Mouse (Mus musculus) embryonic stem cell, embryonic (primary cell): ENCODE results near the gene Btnl9.

Experiments used
- CTCF ChIA-PET, 4 experiments: fragments of 300-600 bp in 2 of 4; fragments of 350-600 bp in 2 of 4; sonication (Branson Sonifier 250); formaldehyde crosslinking; loops; one replicate each; lab custom pipeline; 2022; ENCODE audit warnings: inconsistent platforms in 2 of 4; lab: Charles Lee
- POLR2A ChIA-PET, 4 experiments: fragments of 300-600 bp in 2 of 4; fragments of 350-600 bp in 2 of 4; sonication (Branson Sonifier 250); formaldehyde crosslinking; loops; one replicate each; lab custom pipeline; 2022; ENCODE audit warnings: antibody characterized with exemption in 4 of 4, inconsistent platforms in 1 of 4; lab: Charles Lee

Btnl9 gene

DNA sequence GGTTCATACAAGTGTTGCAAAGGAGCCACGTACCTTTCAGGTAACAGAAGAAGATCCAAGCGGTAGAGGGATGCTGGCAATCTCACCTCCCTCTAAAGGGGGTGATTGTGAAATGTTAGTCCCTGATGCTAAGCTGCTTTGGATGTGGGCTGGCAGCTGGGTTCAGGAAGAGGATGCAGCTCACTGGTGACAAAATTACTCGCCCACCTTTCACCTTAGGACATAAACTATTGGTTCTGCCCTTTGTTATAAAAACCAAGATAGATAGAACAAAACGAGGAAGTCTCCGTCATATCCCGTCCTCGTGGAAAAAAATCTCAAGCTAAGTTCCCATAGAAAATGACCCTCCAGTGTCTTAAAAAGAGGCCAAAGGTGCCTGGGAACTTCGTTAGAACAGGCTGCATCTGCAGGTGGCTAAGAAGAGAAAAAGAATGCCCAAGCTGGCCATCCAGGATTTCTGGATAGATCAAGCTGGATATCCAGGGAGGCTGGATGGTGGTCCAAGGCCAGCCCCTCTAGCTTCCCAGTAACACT is at the start of gene Btnl9:
Gene Btnl9 (minus strand): TSS at position 205 of the 534 bp plus-strand sequence.
- ChIA-PET CTCF (interaction anchor here in 1 of 4 experiments (1.4 kb wide), 1 partner anchor 84 kb away, joined by 6 read pairs; no protein-coding TSS in a partner anchor), POLR2A (interaction anchor here in 2 of 4 experiments (2.4 to 2.7 kb wide), 2 partner anchors 16 kb away, joined by 11 to 12 read pairs; partner anchors contain the start of gene Zfp62 (in 2 of the 2))

DNA sequence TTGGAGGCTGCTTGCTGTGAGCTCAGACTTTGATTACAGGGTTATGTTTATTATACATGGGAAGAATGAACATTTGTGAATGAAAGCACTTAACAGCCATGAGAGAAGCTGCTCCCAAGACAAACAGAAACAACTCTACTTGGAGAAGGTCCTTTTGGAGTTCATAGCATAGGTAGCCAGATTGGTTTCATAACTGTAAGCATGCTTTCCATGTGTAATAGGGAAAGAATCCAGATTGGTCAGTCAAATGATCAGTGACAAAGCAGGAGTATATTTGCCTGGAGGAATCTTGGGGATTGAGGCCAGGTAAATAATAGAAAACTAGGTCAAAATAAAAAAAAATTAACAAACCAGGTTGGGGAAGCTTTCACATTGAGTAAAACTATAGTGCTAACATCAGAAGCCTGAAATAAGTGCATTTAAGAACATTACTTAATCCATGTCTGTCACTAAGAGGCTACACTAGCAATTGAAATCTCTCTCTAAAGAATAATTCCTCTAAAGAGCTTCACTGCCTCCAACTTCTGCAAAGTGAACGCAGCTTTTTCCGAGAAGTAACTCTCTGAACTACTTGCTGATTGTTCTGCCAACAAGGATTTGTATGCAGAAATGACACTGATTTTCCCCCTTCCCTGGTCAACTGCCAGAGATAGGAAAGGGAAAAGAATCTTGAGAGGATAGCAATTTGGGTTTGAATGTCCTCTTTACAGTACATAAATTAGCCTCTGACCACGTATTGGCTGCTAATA is 48.7 kb upstream of the Btnl9 start:
- ChIA-PET CTCF (interaction anchor here in 1 of 4 experiments (1.0 kb wide), 1 partner anchor 15 kb away, joined by 3 read pairs; no protein-coding TSS in a partner anchor), POLR2A (interaction anchor here in 3 of 4 experiments (0.7 to 1.3 kb wide), 4 partner anchors 10 to 444 kb away, joined by 3 to 4 read pairs (median 3); partner anchors contain the start of gene Zfp62 (in 2 of the 3))

DNA sequence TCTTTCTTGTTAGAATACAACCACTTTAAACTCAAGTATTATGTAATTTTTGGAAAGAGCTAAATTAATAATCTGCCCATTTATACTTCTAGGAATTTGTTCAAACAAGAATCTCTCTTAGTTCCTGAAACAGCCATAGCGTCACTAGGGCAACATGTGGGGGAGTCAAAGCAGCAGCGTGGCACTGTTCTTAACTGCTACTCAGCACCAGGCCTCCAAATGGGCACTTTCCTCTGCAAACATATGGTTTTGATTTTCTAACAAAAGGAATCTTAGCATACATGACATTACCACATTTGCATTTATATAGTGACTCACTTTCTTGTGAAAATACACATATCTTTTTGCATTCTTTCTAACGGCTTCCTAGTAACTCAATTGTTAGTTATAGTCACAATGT is 45.8 kb upstream of the Btnl9 start:
- ChIA-PET POLR2A (interaction anchor here in 2 of 4 experiments (0.9 to 2.8 kb wide), 6 partner anchors 8 to 30 kb away, joined by 3 to 9 read pairs (median 3); partner anchors contain the start of gene Zfp62 (in 1 of the 2)), CTCF (no interaction called here)

DNA sequence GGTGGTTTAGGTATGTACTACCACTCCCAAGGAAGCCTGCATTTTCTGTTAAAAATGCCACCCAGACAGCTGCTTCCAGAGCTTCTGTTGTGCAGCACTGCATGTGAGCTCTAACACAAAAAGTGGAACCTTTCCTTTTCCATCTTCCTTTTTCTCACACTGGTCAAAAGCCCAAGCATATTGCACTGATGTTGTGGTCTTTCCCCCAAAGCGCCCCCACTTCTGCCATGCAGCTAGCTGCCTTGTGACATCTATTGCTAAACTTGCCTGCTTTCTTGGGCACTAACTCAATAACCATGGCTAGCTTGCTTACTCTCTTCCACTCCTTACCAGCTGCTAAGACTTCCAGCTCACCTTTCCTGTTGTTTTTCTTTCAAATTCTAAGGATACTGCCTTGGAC is 37.5 kb upstream of the Btnl9 start:
- POLR2A ChIA-PET, result interaction anchor here in 2 of 4 experiments (0.6 to 1.6 kb wide), 2 partner anchors 21 to 430 kb away, joined by 3 read pairs; partner anchors contain the start of gene Zfp62 (in 1 of the 2)
- CTCF ChIA-PET, result no interaction called here

DNA sequence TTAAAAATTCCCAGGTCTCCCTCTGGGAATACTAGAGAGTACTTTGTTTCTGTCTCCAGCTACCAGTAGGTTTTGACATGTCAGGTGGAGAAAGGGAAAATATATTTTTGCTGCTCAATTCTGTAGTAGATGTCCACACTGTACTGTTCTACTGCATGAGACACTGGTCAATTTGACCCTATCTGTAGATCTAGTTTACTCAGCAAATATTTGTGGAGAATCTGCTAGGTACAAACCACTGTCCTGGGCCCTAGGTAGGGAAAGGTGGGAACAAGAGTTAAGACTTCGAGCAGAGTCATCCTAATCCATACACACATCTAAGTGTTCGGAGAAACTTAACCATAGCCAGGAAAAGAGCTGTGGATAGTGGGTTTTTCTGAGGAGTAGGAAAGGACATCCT is 32.3 kb upstream of the Btnl9 start:
- CTCF ChIA-PET, result no interaction called here

DNA sequence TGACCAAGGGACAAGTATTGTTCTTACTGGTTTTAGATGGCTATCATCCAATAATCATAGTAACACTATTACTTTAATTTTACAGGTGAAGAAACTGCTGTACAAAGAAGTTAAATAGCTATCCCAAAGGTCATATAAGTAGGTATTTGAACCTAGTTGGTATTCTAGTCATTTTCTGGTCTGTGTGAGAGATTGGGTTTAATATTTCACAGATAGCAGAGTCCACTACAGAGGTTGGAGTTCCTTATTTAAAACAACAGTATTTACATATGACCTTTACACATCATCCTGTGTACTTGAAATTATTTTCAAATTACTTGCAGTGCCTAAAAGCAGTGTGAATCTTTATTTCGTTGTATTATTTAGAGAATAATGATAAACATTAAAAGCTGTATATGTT is 26.5 kb upstream of the Btnl9 start:
- POLR2A ChIA-PET, result interaction anchor here in 2 of 4 experiments (0.8 to 1.2 kb wide), 3 partner anchors 9 to 11 kb away, joined by 3 to 4 read pairs (median 3); partner anchors contain the start of gene Zfp62 (in 2 of the 2)
- CTCF ChIA-PET, result no interaction called here

More for the DNA sequence above, 32.3 kb upstream of the Btnl9 start:
- POLR2A ChIA-PET, result interaction anchor here in 3 of 4 experiments (1.1 to 2.8 kb wide), 8 partner anchors 11 to 35 kb away, joined by 3 to 22 read pairs (median 6); partner anchors contain the start of gene Zfp62 (in 3 of the 3)

DNA sequence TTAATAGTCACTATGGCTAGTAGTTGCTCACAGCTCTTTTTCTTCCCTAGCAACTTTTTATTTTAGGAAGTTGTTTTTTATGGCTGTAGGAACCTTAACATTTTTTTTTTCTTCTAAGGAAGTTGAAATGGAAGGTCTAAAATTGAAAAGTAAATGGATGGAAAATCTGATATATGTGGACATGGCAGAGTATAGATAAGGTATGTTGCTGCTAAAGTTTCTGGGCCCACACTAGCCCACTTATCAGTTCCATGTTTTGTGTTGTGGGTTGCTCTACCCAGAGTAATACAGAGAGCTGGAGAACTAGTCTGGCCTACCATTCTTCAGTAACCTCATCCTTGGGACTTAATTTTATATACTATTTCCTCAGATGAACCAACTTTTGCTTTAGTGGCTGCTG is 25.6 kb upstream of the Btnl9 start:
- POLR2A ChIA-PET, result interaction anchor here in 2 of 4 experiments (0.6 to 2.6 kb wide), 4 partner anchors 8 to 10 kb away, joined by 3 to 16 read pairs (median 3); partner anchors contain the start of gene Zfp62 (in 2 of the 2)
- CTCF ChIA-PET, result no interaction called here

DNA sequence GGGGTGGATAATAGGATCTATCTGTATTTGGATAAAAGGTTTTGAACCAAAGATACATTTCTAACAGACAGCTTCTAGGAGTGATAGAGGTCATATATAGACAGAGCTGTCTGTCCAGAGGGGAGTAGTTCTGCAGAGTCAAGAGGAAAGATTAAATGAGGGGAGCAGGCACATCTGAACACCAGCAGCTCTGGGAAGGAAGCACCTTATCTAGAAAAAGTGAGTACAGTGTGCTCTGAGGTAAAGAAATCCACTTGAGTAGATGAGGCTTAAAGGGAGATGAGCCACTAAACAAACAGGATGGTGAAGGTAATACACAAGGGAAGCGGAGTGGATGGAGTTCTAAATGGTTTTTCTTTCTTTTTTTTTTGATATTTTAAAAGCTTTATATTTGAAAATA is 20.5 kb upstream of the Btnl9 start:
- ChIA-PET POLR2A (interaction anchor here in 1 of 4 experiments (2.4 kb wide), 1 partner anchor 11 kb away, joined by 6 read pairs; no protein-coding TSS in a partner anchor), CTCF (no interaction called here)

DNA sequence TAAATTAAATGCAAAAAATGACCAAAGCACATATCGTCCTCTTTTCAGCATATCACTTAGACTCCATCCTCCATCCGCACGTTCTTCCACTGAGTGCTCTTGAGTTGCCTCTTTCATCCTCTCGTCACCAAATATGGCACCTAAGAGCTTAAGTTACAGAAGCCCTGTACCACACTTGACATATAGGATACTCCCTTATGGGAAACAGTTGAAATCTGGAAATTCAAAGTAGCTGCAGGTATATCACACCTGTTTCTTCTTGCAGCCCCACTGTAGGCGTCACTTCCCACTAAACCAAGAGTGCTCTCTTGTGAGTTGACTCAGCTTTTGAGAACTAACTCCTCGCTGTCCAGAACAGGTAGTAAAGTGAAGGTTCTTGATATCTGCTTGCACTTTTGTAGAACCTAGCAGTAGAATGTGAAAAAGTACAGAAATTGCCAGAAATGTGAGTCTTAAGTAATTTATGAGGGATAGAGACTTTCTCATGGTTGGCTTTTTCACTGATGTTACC is 18.2 kb upstream of the Btnl9 start:
- POLR2A ChIA-PET, result interaction anchor here in 2 of 4 experiments (0.9 to 4.1 kb wide), 4 partner anchors 9 to 41 kb away, joined by 3 to 25 read pairs (median 12); partner anchors contain the start of gene Mgat1 (in 1 of the 2)
- CTCF ChIA-PET, result no interaction called here

DNA sequence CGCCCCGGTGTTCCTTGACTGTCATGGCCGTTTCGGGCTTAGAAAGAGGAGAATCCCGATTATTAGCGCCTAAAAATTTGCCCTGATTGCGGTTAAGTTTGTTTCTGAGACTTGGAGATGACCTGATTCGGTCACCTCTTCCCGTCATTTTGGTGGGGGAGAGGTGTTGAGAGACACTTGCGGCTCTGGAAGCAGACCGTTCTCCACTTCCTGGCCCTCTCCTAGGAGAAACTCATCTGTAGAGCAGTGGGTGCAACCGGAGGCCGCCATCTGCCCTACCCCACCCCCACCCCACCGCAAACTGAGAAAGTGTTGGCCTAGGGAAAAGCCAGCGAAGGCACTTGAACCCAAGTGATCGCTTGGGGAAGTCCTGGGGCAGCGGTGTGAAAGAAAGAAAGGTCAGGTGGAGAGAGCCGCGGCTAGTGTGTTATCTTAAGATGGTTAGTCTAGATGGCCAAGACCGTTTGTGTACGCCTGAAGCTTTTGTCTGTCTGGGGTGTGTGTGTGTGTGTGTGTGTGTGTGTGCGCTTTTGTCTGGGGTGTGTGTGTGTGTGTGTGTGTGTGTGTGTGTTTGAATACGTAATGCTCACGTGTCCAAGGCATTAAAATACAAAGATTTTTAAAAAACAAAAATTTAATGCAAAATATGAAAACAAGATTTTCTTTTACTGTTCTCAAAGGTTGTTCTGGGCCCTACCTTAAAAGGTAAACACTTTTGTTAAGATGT is 17.0 kb upstream of the Btnl9 start:
- CTCF ChIA-PET, result no interaction called here
- POLR2A ChIA-PET, result interaction anchor here (0.6 to 4.1 kb wide), 32 partner anchors 7 to 387 kb away, joined by 3 to 25 read pairs (median 7); partner anchors contain the start of genes Mgat1 (in 2 of the 4), Trim41 (in 2 of the 4) and Btnl9 (in 1 of the 4)

DNA sequence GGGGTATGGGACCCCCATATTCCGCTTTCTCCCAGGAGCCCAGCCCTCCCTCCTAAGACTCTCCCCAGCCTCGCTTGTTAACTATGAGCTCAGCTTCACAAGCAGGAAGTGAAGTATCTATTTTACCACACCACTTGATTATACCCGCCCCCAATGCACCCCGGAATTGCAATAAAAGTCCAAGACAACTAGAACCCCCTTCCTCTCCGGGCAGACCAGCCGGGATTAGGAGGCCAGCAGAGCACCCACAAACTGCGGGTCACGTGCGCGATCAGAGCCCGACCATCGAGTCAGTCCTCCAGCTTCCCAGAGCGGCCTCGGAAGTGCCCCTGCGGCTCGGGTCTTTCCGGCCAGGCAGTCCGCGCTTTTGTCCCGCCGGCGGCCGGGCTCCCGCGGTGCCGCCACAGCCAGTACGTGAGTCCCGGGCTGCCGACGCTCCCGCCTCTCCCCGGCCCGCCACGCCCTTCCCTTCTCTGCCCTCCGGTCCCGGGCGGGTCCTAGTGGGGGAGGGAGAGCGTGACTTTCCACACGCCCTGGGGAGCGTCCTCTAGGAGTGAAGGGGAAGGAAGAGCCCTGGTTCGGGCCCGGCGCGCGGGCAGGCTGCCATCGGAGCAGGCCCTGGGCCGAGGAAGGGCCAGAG is 16.3 kb upstream of the Btnl9 start, which contains the start of gene Zfp62:
Gene Zfp62 (plus strand): TSS at position 164 of the 640 bp plus-strand sequence.
- CTCF ChIA-PET, result no interaction called here

DNA sequence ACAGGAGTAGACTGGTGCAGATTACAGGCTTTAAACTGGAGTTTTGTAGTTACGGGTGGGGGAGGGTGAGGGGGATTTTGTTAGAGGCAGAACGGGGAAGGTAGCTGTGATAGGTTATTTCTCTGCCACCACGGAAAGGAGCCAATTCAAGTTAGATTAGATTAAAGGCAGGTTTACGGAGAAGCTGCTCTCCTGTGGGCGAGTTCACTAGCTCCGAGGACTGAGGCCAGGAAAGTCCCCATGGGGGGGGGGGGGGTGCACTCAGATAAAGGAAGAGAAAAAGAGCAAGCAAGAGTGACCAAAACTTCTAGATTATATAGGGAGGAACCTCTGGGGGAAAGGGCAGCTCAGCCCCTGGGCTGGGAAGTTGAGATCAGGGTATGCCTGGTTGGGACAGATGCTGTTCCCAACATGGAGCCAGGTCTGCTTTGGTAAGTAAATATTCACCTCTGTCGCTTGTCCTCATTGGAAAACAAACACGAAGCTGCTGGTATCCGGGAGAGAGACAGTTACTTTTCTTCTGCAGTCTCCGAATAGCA is 15.6 kb upstream of the Btnl9 start:
- ChIA-PET CTCF (interaction anchor here in 1 of 4 experiments (0.9 kb wide), 1 partner anchor 643 kb away, joined by 5 read pairs; no protein-coding TSS in a partner anchor), POLR2A (interaction anchor here (0.5 to 4.1 kb wide), 57 partner anchors 8 to 1511 kb away, joined by 3 to 25 read pairs (median 5); partner anchors contain the start of genes Mgat1 (in 3 of the 4), Btnl9 (in 2 of the 4), Trim41 (in 2 of the 4) and Olfr1395 (in 1 of the 4))

More for the DNA sequence above, 16.3 kb upstream of the Btnl9 start, which contains the start of gene Zfp62:
- POLR2A ChIA-PET, result interaction anchor here (0.5 to 4.1 kb wide), 56 partner anchors 8 to 1510 kb away, joined by 3 to 25 read pairs (median 5); partner anchors contain the start of genes Mgat1 (in 3 of the 4), Btnl9 (in 2 of the 4), Trim41 (in 2 of the 4) and Rack1 (in 1 of the 4)

DNA sequence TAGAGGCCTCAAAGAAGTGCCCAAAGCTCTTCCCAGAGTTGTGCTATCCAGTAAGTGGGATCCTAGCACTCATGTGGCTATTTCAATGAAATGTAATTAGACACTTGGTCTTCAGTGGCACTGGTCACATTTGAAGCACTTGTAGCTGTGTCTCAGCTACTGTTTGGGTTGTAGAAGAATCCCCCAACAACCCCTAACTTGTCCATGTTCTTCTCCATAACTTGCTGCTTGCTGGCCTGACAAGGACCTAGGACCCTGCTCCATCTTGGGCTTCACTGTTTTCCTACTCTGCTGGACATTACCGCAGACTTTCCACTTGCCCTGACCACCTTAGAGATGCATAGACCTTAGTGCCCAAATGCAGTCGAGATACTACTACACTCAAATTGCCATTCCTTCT is 15.1 kb upstream of the Btnl9 start:
- CTCF ChIA-PET, result interaction anchor here in 1 of 4 experiments (0.9 kb wide), 1 partner anchor 643 kb away, joined by 5 read pairs; no protein-coding TSS in a partner anchor
- POLR2A ChIA-PET, result interaction anchor here in 3 of 4 experiments (0.5 to 3.5 kb wide), 35 partner anchors 9 to 958 kb away, joined by 3 to 22 read pairs (median 6); partner anchors contain the start of genes Btnl9 (in 2 of the 3), Olfr1395 (in 1 of the 3) and Trim41 (in 1 of the 3)

DNA sequence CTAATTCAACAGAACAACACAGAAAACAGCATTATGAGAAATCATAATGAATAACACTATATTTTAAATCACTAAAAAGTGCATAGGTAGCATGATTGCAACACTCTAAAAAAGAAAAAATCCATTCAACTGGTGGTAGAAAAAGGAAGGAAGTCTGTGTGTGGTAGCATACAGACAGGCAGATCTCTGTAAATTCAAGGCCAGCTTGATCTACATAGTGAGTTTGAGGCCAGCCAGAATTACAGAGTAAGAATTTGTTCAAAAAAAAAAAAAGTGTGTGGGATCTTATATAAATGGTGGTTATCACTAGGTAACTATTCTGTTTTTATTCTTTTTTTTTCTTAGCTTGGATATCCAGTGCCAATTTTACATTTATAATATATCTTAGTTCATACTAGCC is 14.2 kb upstream of the Btnl9 start:
- POLR2A ChIA-PET, result interaction anchor here in 2 of 4 experiments (0.5 to 3.4 kb wide), 6 partner anchors 9 to 69 kb away, joined by 3 to 20 read pairs (median 4); no protein-coding TSS in a partner anchor
- CTCF ChIA-PET, result no interaction called here

DNA sequence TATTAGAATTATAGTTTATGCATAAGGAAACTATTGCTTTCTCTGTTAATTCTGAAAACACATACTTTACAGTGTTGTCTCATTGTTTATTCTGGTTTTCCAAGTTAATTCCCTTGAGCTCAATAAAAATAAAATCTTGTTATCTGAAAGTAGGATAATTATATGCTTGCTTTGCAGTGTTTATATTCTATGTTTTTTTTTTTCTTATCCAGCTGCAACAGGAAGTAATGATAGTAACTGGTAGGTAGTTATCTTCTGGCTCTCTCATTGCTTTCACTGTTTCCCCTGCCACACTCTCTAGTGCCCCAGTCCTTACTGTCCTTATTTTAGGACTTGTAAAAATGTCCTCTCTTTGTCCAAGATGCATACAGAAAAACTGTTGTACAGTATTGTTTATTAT is 13.7 kb upstream of the Btnl9 start:
- ChIA-PET CTCF (no interaction called here), POLR2A (interaction anchor here in 2 of 4 experiments (1.2 to 2.9 kb wide), 2 partner anchors 42 to 69 kb away, joined by 3 to 20 read pairs; no protein-coding TSS in a partner anchor)

DNA sequence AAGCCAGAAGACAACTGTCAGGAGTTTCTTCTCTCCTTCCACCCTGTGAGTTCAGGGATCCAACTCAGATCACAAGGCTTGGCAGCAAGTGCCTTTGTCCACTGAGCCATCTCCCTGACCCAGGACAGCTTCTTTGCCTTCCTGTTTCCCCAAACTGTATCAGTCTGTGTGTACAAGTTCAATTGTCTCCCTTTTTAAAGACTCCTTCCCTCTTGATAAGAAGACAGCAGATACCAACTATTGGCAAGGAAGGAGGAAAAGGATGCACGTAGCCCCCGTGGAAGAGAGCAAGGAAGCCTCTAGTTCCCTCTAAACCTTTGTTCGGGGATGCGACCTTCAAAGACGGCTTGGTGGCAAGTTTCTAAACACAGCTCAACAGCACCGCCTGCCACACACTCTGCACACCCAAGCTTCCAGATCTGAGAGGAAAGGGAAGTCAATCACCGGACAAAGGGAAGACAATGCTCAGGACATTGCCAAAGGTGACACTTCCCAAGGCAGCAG is 8.9 kb upstream of the Btnl9 start:
- CTCF ChIA-PET, result interaction anchor here in 1 of 4 experiments (0.6 kb wide), 1 partner anchor 407 kb away, joined by 6 read pairs; no protein-coding TSS in a partner anchor

More for the DNA sequence above, 8.9 kb upstream of the Btnl9 start:
- POLR2A ChIA-PET, result interaction anchor here in 1 of 4 experiments (1.2 to 1.4 kb wide), 2 partner anchors 9 to 66 kb away, joined by 3 read pairs; no protein-coding TSS in a partner anchor
